Mouse (Mus musculus) ES-Bruce4 (cell line): ENCODE measurements around the gene Mpnd. TPM values are rescaled to one million over a fixed set of nuclear protein-coding genes. Genes with fewer than 3 reads are reported as not detected.

ENCODE experiments used
- H3K27ac ChIP-seq: 2 replicates; pipeline ENCODE4 v1.5.1; 2012; ENCODE audit warnings: low read length, inconsistent platforms; ENCODE audit not compliant: insufficient read depth
- H3K27me3 ChIP-seq: 2 replicates; pipeline ENCODE4 v1.6.1; 2012; ENCODE audit warnings: mild to moderate bottlenecking, low read length, inconsistent platforms; ENCODE audit not compliant: control insufficient read depth, poor library complexity, insufficient read depth, severe bottlenecking
- H3K36me3 ChIP-seq: 2 replicates; pipeline ENCODE4 v1.6.1; 2012; ENCODE audit warnings: inconsistent platforms, mild to moderate bottlenecking, low read length, moderate library complexity; ENCODE audit not compliant: control insufficient read depth, poor library complexity, insufficient read depth, severe bottlenecking
- H3K4me1 ChIP-seq: one replicate; pipeline ENCODE4 v1.8.1; 2011; ENCODE audit warnings: low read length; ENCODE audit not compliant: control insufficient read depth, insufficient read depth
- H3K4me3 ChIP-seq: 2 replicates; pipeline ENCODE4 v1.5.1; 2011; ENCODE audit warnings: low read depth, mild to moderate bottlenecking, low read length
- H3K9ac ChIP-seq: 2 replicates; pipeline ENCODE4 v1.6.1; 2012; ENCODE audit warnings: low read depth, mild to moderate bottlenecking, inconsistent platforms; ENCODE audit not compliant: poor library complexity, severe bottlenecking
- H3K9me3 ChIP-seq: replicated peaks from 2 replicates; pipeline ENCODE4 v1.6.1; 2012; ENCODE audit warnings: mild to moderate bottlenecking, low read length, inconsistent platforms; ENCODE audit not compliant: control insufficient read depth, poor library complexity, insufficient read depth, severe bottlenecking
- CTCF ChIP-seq: IDR thresholded peaks from one replicate; pipeline ENCODE4 v1.8.1; 2011; ENCODE audit warnings: low read depth, low read length
- EP300 ChIP-seq: IDR thresholded peaks from 2 replicates; pipeline ENCODE4 v1.6.1; 2011; ENCODE audit warnings: low read depth, low read length; ENCODE audit not compliant: insufficient read depth
- POLR2A ChIP-seq: IDR thresholded peaks from one replicate; pipeline ENCODE4 v1.8.1; 2011; ENCODE audit warnings: low read length; ENCODE audit not compliant: insufficient read depth
- polyA plus RNA-seq: library from polyadenylated mRNA; stranded (reverse); fragments of >200 nt; gene quantifications from 2 replicates; pipeline ENCODE4 v1.2.4, GENCODE M21; 2011; ENCODE audit warnings: low read depth; ENCODE audit not compliant: missing spikeins, insufficient read depth, insufficient read length

Gene Mpnd
- polyA plus RNA-seq, 1 experiment: 69.3 TPM

GRCm38 (mm10) chr17:56032127-56032733 is 26.7 kb downstream of the Mpnd start:
- Histone ChIP-seq H3K9ac (no peak overlapping the region), H3K27me3 (no peaks in the 10 kb centered on the region), H3K9me3 (no peaks in the 10 kb centered on the region), H3K4me1 (peaks cover 2% of the 10 kb centered on the region), H3K27ac (no peak overlapping the region), H3K36me3 (peaks cover 7% of the 10 kb centered on the region; the same call in 1 of the 2 replicates), H3K4me3 (no peak overlapping the region)
- TF ChIP-seq EP300 (no peak), CTCF (no peak), POLR2A (no peak)

DNA sequence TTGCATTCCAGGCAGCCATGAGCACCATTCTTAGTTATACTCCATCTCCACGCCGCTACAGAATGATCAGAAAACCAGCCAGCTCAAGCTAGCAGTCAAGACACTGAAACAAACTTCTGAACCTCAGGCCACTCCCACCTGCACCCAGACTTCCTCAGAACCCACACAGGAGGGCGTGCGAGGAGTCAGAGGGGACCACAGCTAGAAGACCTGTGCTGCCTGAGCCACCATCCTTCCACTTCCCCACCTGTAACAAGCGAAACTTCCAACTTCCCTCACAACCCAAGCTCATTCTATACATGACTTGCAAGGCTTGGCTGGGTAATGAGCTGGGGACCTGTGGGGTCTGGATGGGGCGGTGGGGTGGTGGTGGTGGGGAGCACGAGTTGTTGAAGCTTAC is 27.3 kb downstream of the Mpnd start:
- Histone ChIP-seq H3K27ac (no peak overlapping the region), H3K9me3 (no peaks in the 10 kb centered on the region), H3K4me1 (peaks cover 2% of the 10 kb centered on the region), H3K36me3 (peaks cover 7% of the 10 kb centered on the region; the same call in 1 of the 2 replicates), H3K9ac (no peak overlapping the region), H3K27me3 (no peaks in the 10 kb centered on the region), H3K4me3 (no peak overlapping the region)
- TF ChIP-seq CTCF: no peak
- no peak for TF ChIP-seq POLR2A
- no peak for TF ChIP-seq EP300

- TF ChIP-seq CTCF (no peak), POLR2A (no peak), EP300 (no peak)
- no peaks in the 10 kb centered on the region for H3K9me3 ChIP-seq
- H3K36me3 ChIP-seq: peaks cover 7% of the 10 kb centered on the region; the same call in 1 of the 2 replicates
- H3K4me1 ChIP-seq: peaks cover 2% of the 10 kb centered on the region
- H3K27ac ChIP-seq: no peak overlapping the region
- H3K27me3 ChIP-seq: no peaks in the 10 kb centered on the region
- H3K9ac ChIP-seq: no peak overlapping the region
- no peak overlapping the region for H3K4me3 ChIP-seq
Observed at GRCm38 (mm10) chr17:56034040-56034725, 28.7 kb downstream of the Mpnd start.

- H3K4me3 ChIP-seq: no peak overlapping the region
- no peak overlapping the region for H3K27ac ChIP-seq
- H3K27me3 ChIP-seq: no peaks in the 10 kb centered on the region
- no peak overlapping the region for H3K9ac ChIP-seq
- H3K36me3 ChIP-seq: peaks cover 7% of the 10 kb centered on the region; the same call in 1 of the 2 replicates
- TF ChIP-seq EP300: no peak
- no peaks in the 10 kb centered on the region for H3K9me3 ChIP-seq
- H3K4me1 ChIP-seq: peaks cover 2% of the 10 kb centered on the region
Observed at GRCm38 (mm10) chr17:56034726-56035100, 29.2 kb downstream of the Mpnd start.

- no peak overlapping the region for H3K4me3 ChIP-seq
- peaks cover 7% of the 10 kb centered on the region; the same call in 1 of the 2 replicates for H3K36me3 ChIP-seq
- H3K9me3 ChIP-seq: no peaks in the 10 kb centered on the region
- H3K4me1 ChIP-seq: peaks cover 2% of the 10 kb centered on the region
- H3K27me3 ChIP-seq: no peaks in the 10 kb centered on the region
- peak overlapping the region; percentile 94 for H3K9ac ChIP-seq
- TF ChIP-seq EP300: no peak
- no peak for TF ChIP-seq CTCF
- TF ChIP-seq POLR2A: no peak
- no peak overlapping the region for H3K27ac ChIP-seq
Observed at GRCm38 (mm10) chr17:56035216-56035615, 29.7 kb downstream of the Mpnd start.

GRCm38 (mm10) chr17:56036176-56036900 is 30.8 kb downstream of the Mpnd start, which contains the start of gene Sh3gl1:
Sh3gl1 (minus strand) TSS chr17:56036635.
- Histone ChIP-seq H3K27me3 (no peaks in the 10 kb centered on the region), H3K9me3 (no peaks in the 10 kb centered on the region), H3K36me3 (peaks cover 7% of the 10 kb centered on the region; the same call in 1 of the 2 replicates), H3K4me3 (peak within 1 kb of the TSS; percentile 83), H3K27ac (peak within 1 kb of the TSS; percentile 16), H3K4me1 (peaks cover 2% of the 10 kb centered on the region), H3K9ac (peak within 1 kb of the TSS; percentile 94)
- TF ChIP-seq POLR2A (peak; percentile 37), EP300 (peak; percentile 75; the same call in 1 of the 2 replicates), CTCF (peak; percentile 99)
